Mouse (Mus musculus): ENCODE measurements around the gene Kcnj9.

- no peak for TF ChIP-seq POLR2A (IDR thresholded peaks at IDR 0.05; ENCODE audit: control insufficient read depth, extremely low read depth, insufficient read depth, low read length, poor library complexity)
- no peak for TF ChIP-seq CTCF (IDR thresholded peaks at IDR 0.05; ENCODE audit: borderline replicate concordance, control insufficient read depth, extremely low read depth, insufficient read depth, low read length, poor library complexity)
Measured at GRCm38 (mm10) chr1:172344820-172345219, 15.7 kb upstream of the Kcnj9 start.
